Mouse (Mus musculus): ENCODE results near the gene Il23r. TPM values are rescaled to one million over a fixed set of nuclear protein-coding genes. Genes with fewer than 3 reads are reported as not detected.

Gene Il23r
- 0.10 TPM for polyA plus RNA-seq (2017; shearing (Covaris generic))

GRCm38 (mm10) chr6:67491755-67492154 is at the start of gene Il23r:
Il23r (minus strand) TSS chr6:67491855.

GRCm38 (mm10) chr6:67535777-67536054 is 44.1 kb upstream of the Il23r start, which contains the start of gene Tacstd2:
Tacstd2 (minus strand) TSS chr6:67535796.

GRCm38 (mm10) chr6:67375982-67376391 is 115.7 kb downstream of the Il23r start, which contains the start of gene Il12rb2:
Il12rb2 (minus strand) TSS chr6:67376188.

Other genes with a start within 250 kb of the Il23r start
- 0.18 TPM for gene Il12rb2, start 115.7 kb downstream of the Il23r start, polyA plus RNA-seq (2017; shearing (Covaris generic))
- not detected for gene Tacstd2, start 43.9 kb upstream of the Il23r start, polyA plus RNA-seq (2017; shearing (Covaris generic))